Mouse (Mus musculus): ENCODE results near the gene Sgk1. TPM values are rescaled to one million over a fixed set of nuclear protein-coding genes. Genes with fewer than 3 reads are reported as not detected.
"Not testable (repeated sequence)": the region's sequence is repeated elsewhere in the genome, so short reads cannot be mapped to it uniquely, and the experiment has no call there.

Sgk1 gene
- polyA plus RNA-seq, 1 experiment from 2014 or later: 150 TPM

GRCm38 (mm10) chr10:22007802-22008172 is 125.8 kb downstream of the Sgk1 start:
- Histone ChIP-seq H3K27ac (no peak overlapping the region), H3K9ac (ENCODE audit: low read depth, low read length) (no peak overlapping the region), H3K4me2 (ENCODE audit: low read length) (no peak overlapping the region), H3K4me1 (replicated peaks; ENCODE audit: insufficient read depth, low read length) (no peaks in the 10 kb centered on the region), H3K36me3 (ENCODE audit: insufficient read depth, low read length) (no peaks in the 10 kb centered on the region), H3K4me3 (replicated peaks; ENCODE audit: low read depth, low read length) (no peak overlapping the region), H3K9me3 (replicated peaks; ENCODE audit: low read length) (no peaks in the 10 kb centered on the region), H3K27me3 (ENCODE audit: insufficient read depth, low read length) (no peaks in the 10 kb centered on the region)
- 42% methylated on average over 4 of the region's 4 CpGs for WGBS
- no peak for ATAC-seq (replicated peaks; ENCODE audit: low FRiP score, low read depth)
- TF ChIP-seq CTCF (IDR thresholded peaks at IDR 0.05; ENCODE audit: low read depth): peak; percentile 75
- DNase-seq (ENCODE audit: low spot score): peak; percentile 83

- H3K4me3 ChIP-seq (replicated peaks; ENCODE audit: low read depth, low read length): no peak overlapping the region
- H3K4me1 ChIP-seq (replicated peaks; ENCODE audit: insufficient read depth, low read length): no peaks in the 10 kb centered on the region
- H3K4me2 ChIP-seq (ENCODE audit: low read length): no peak overlapping the region
- H3K27me3 ChIP-seq (ENCODE audit: insufficient read depth, low read length): no peaks in the 10 kb centered on the region
- peak; percentile 77 for TF ChIP-seq CTCF (IDR thresholded peaks at IDR 0.05; ENCODE audit: low read depth)
- WGBS: 36% methylated on average over 19 of the region's 19 CpGs
- no peak overlapping the region for H3K27ac ChIP-seq
- DNase-seq (ENCODE audit: low spot score) (peak; percentile 77), ATAC-seq (replicated peaks; ENCODE audit: low FRiP score, low read depth) (no peak)
- H3K9me3 ChIP-seq (replicated peaks; ENCODE audit: low read length): no peaks in the 10 kb centered on the region
- no peak overlapping the region for H3K9ac ChIP-seq (ENCODE audit: low read depth, low read length)
- no peaks in the 10 kb centered on the region for H3K36me3 ChIP-seq (ENCODE audit: insufficient read depth, low read length)
Measured at GRCm38 (mm10) chr10:22010088-22010818, 128.3 kb downstream of the Sgk1 start.

GRCm38 (mm10) chr10:22017469-22018159 is 135.6 kb downstream of the Sgk1 start:
- WGBS: 46% methylated on average over 16 of the region's 16 CpGs
- Histone ChIP-seq H3K9ac (ENCODE audit: low read depth, low read length) (no peak overlapping the region), H3K27ac (no peak overlapping the region), H3K4me2 (ENCODE audit: low read length) (no peak overlapping the region), H3K4me1 (replicated peaks; ENCODE audit: insufficient read depth, low read length) (no peaks in the 10 kb centered on the region), H3K9me3 (replicated peaks; ENCODE audit: low read length) (no peaks in the 10 kb centered on the region), H3K4me3 (replicated peaks; ENCODE audit: low read depth, low read length) (no peak overlapping the region), H3K36me3 (ENCODE audit: insufficient read depth, low read length) (no peaks in the 10 kb centered on the region), H3K27me3 (ENCODE audit: insufficient read depth, low read length) (no peaks in the 10 kb centered on the region)
- TF ChIP-seq CTCF (IDR thresholded peaks at IDR 0.05; ENCODE audit: low read depth): no peak
- DNase-seq (ENCODE audit: low spot score): peak; percentile 56
- no peak for ATAC-seq (replicated peaks; ENCODE audit: low FRiP score, low read depth)

- Histone ChIP-seq H3K27ac (no peak overlapping the region), H3K9ac (ENCODE audit: low read depth, low read length) (no peak overlapping the region), H3K4me3 (replicated peaks; ENCODE audit: low read depth, low read length) (no peak overlapping the region), H3K4me1 (replicated peaks; ENCODE audit: insufficient read depth, low read length) (no peaks in the 10 kb centered on the region), H3K9me3 (replicated peaks; ENCODE audit: low read length) (no peaks in the 10 kb centered on the region), H3K27me3 (ENCODE audit: insufficient read depth, low read length) (no peaks in the 10 kb centered on the region), H3K36me3 (ENCODE audit: insufficient read depth, low read length) (no peaks in the 10 kb centered on the region), H3K4me2 (ENCODE audit: low read length) (no peak overlapping the region)
- TF ChIP-seq CTCF (IDR thresholded peaks at IDR 0.05; ENCODE audit: low read depth): peak; percentile 48
- ATAC-seq (replicated peaks; ENCODE audit: low FRiP score, low read depth) (no peak), DNase-seq (ENCODE audit: low spot score) (no peak)
- 94% methylated on average over 4 of the region's 4 CpGs for WGBS
Measured at GRCm38 (mm10) chr10:22018618-22019017, 136.6 kb downstream of the Sgk1 start.

GRCm38 (mm10) chr10:22034303-22034702 is 152.3 kb downstream of the Sgk1 start:
- no peaks in the 10 kb centered on the region for H3K27me3 ChIP-seq (ENCODE audit: insufficient read depth, low read length)
- no peaks in the 10 kb centered on the region for H3K9me3 ChIP-seq (replicated peaks; ENCODE audit: low read length)
- H3K9ac ChIP-seq (ENCODE audit: low read depth, low read length): no peak overlapping the region
- H3K27ac ChIP-seq: no peak overlapping the region
- no peaks in the 10 kb centered on the region for H3K36me3 ChIP-seq (ENCODE audit: insufficient read depth, low read length)
- TF ChIP-seq CTCF (IDR thresholded peaks at IDR 0.05; ENCODE audit: low read depth): peak; percentile 66
- no peaks in the 10 kb centered on the region for H3K4me1 ChIP-seq (replicated peaks; ENCODE audit: insufficient read depth, low read length)
- 12% methylated on average over 8 of the region's 9 CpGs for WGBS
- peak; percentile 41 for DNase-seq (ENCODE audit: low spot score)
- H3K4me2 ChIP-seq (ENCODE audit: low read length): no peak overlapping the region
- no peak overlapping the region for H3K4me3 ChIP-seq (replicated peaks; ENCODE audit: low read depth, low read length)
- ATAC-seq (replicated peaks; ENCODE audit: low FRiP score, low read depth): no peak

DNA sequence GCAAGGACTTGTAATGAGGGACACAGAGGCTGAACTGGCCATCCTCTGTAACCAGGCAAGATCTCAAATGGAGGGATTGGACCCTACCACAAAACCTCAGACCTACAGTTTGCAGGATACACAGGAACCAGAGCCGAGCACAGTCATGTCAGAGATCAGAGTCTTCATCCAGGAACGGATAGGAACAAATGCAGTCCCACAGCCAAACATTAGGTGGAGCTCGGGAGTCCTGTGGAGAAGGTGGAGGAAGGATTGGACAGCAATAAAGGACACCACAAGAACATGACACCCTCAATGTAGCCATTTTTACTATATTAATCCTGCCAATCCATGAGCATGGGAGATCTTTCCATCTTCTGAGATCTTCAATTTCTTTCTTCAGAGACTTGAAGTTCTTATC is 154.3 kb downstream of the Sgk1 start:
- TF ChIP-seq CTCF (IDR thresholded peaks at IDR 0.05; ENCODE audit: low read depth): peak; percentile 70
- 9% methylated on average over 3 of the region's 3 CpGs for WGBS
- not testable (repeated sequence) for H3K4me2 ChIP-seq (ENCODE audit: low read length); H3K27me3 ChIP-seq (ENCODE audit: insufficient read depth, low read length); H3K4me3 ChIP-seq (replicated peaks; ENCODE audit: low read depth, low read length); H3K36me3 ChIP-seq (ENCODE audit: insufficient read depth, low read length); ATAC-seq (replicated peaks; ENCODE audit: low FRiP score, low read depth); H3K4me1 ChIP-seq (replicated peaks; ENCODE audit: insufficient read depth, low read length); H3K9ac ChIP-seq (ENCODE audit: low read depth, low read length); H3K9me3 ChIP-seq (replicated peaks; ENCODE audit: low read length); H3K27ac ChIP-seq
- peak; percentile 65 for DNase-seq (ENCODE audit: low spot score)

Other genes starting within 250 kb of the Sgk1 start
- not detected in 2 replicates for gene 4930444G20Rik, start 185.9 kb downstream of the Sgk1 start, polyA plus RNA-seq (2015; fragmentation: Nextera tagmentation; extraction: Ambion mirVana)

Data from kidney, postnatal 0 days (tissue).